Mouse (Mus musculus) kidney, embryonic 15.5 days (tissue): ENCODE results near the gene Map2k2. TPM values are rescaled to one million over a fixed set of nuclear protein-coding genes. Genes with fewer than 3 reads are reported as not detected.

Experiments
- ATAC-seq: fragments of 200-750 bp; cut with Nextera tagmentation; replicated peaks from 2 replicates; pipeline ENCODE4 v1.8.0; 2017; ENCODE audit warnings: moderate TSS enrichment; ENCODE audit not compliant: low FRiP score
- H3K27ac ChIP-seq: fragments of 300-500 bp; sonication (generic); 2 replicates; pipeline ENCODE4 v1.5.1; 2015; ENCODE audit warnings: mild to moderate bottlenecking, inconsistent platforms
- H3K27me3 ChIP-seq: fragments of 300-500 bp; sonication (generic); 2 replicates; pipeline ENCODE4 v1.6.1; 2015; ENCODE audit warnings: inconsistent platforms
- H3K36me3 ChIP-seq: fragments of 300-500 bp; sonication (generic); 2 replicates; pipeline ENCODE4 v1.6.1; 2015; ENCODE audit warnings: inconsistent platforms
- H3K4me1 ChIP-seq: fragments of 300-500 bp; sonication (generic); 2 replicates; pipeline ENCODE4 v1.6.1; 2015; ENCODE audit warnings: inconsistent platforms
- H3K4me2 ChIP-seq: fragments of 300-500 bp; sonication (generic); 2 replicates; pipeline ENCODE4 v1.6.1; 2015; ENCODE audit warnings: moderate library complexity, mild to moderate bottlenecking, inconsistent platforms
- H3K4me3 ChIP-seq: fragments of 300-500 bp; sonication (generic); replicated peaks from 2 replicates; pipeline ENCODE4 v1.5.1; 2015; ENCODE audit warnings: mild to moderate bottlenecking, inconsistent platforms
- H3K9ac ChIP-seq: fragments of 300-500 bp; sonication (generic); 2 replicates; pipeline ENCODE4 v1.6.1; 2015; ENCODE audit warnings: mild to moderate bottlenecking, inconsistent platforms
- H3K9me3 ChIP-seq: fragments of 300-500 bp; sonication (generic); replicated peaks from 2 replicates; pipeline ENCODE4 v1.6.1; 2016; ENCODE audit warnings: inconsistent platforms
- WGBS: fragments of 180-500 bp; shearing (Covaris S2); methylation state at CpG from one replicate; pipeline ENCODE4 v1.1.7; 2015; ENCODE audit warnings: mixed read lengths; 5-methylcytosine and 5-hydroxymethylcytosine counted together
- polyA plus RNA-seq: library from polyadenylated mRNA; unstranded; fragments of >200 nt; fragmentation: Nextera tagmentation; extraction: Ambion mirVana; gene quantifications from 2 replicates; pipeline ENCODE4 v1.2.1, GENCODE M21; 2015

The Map2k2 gene
- polyA plus RNA-seq, 1 experiment from 2014 or later: 202 TPM

GRCm38 (mm10) chr10:81146296-81146695 lies 40.6 kb downstream of the Map2k2 start:
- ATAC-seq: no peak
- H3K36me3 ChIP-seq: peaks cover 86% of the 10 kb centered on the region
- no peaks in the 10 kb centered on the region for H3K27me3 ChIP-seq
- H3K4me2 ChIP-seq: no peak overlapping the region
- H3K4me1 ChIP-seq: peaks cover 18% of the 10 kb centered on the region
- 84% methylated on average over 4 of the region's 4 CpGs for WGBS
- H3K9me3 ChIP-seq: no peaks in the 10 kb centered on the region
- H3K4me3 ChIP-seq: no peak overlapping the region
- no peak overlapping the region for H3K27ac ChIP-seq
- H3K9ac ChIP-seq: no peak overlapping the region

- 62% methylated on average over 6 of the region's 6 CpGs for WGBS
- Histone ChIP-seq H3K9ac (no peak overlapping the region), H3K4me2 (no peak overlapping the region), H3K4me1 (no peaks in the 10 kb centered on the region), H3K4me3 (no peak overlapping the region), H3K27ac (no peak overlapping the region), H3K27me3 (no peaks in the 10 kb centered on the region), H3K9me3 (no peaks in the 10 kb centered on the region), H3K36me3 (peaks cover 90% of the 10 kb centered on the region)
- no peak for ATAC-seq
Measured at GRCm38 (mm10) chr10:81151261-81151660, 45.5 kb downstream of the Map2k2 start.

DNA sequence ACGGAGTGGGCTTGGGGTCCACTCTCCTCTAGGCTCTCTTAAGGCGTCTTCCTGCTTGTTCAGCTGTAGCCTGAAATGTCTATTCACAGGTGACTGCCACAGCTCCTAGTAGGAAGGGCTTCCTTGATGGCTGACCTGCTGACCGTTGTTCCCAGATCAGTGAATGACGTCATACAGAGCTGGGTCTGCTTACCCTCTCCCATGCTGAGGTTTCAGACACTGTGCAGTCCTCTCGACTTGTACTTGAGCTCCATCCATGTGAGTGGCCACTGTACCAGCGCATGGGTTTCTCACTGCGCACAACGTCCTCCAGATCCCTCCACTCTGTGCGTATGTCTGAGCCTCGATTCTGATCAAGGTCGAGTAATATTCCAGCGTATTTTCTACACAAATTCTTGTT lies 46.9 kb downstream of the Map2k2 start:
- Histone ChIP-seq H3K9me3 (no peaks in the 10 kb centered on the region), H3K27me3 (no peaks in the 10 kb centered on the region), H3K27ac (peak overlapping the region; percentile 24; the same call in 1 of the 2 replicates), H3K4me1 (no peaks in the 10 kb centered on the region), H3K36me3 (peaks cover 90% of the 10 kb centered on the region), H3K4me2 (no peak overlapping the region), H3K9ac (no peak overlapping the region), H3K4me3 (no peak overlapping the region)
- 0 out of 2 replicates have a peak, but pooled peaks have one; percentile 29 for ATAC-seq
- WGBS: 66% methylated on average over 12 of the region's 12 CpGs

GRCm38 (mm10) chr10:81154313-81154712 lies 48.6 kb downstream of the Map2k2 start:
- Histone ChIP-seq H3K36me3 (peaks cover 88% of the 10 kb centered on the region), H3K27me3 (no peaks in the 10 kb centered on the region), H3K9ac (no peak overlapping the region), H3K4me3 (no peak overlapping the region), H3K4me2 (no peak overlapping the region), H3K9me3 (no peaks in the 10 kb centered on the region), H3K4me1 (no peaks in the 10 kb centered on the region), H3K27ac (no peak overlapping the region)
- WGBS: 91% methylated on average over 12 of the region's 12 CpGs
- ATAC-seq: no peak

DNA sequence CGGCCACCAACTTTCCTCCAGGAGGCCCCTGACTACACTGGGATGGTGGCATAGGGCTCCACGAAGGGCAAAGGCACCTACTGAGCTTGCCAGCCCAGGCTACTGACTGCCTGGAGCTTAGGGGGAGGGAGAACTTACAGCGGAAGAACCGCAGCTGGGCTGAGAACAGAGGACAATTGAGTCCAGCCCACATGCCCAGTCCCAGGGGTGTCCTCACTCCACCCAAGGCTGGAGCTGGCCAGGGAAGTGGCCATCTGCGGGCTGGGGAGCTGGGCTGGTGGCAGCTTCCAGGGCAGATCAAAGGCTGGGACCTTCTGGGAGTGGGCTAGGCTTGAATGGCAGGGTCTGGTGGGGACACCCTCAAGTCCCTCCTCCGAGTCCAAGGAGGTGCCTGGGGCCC lies 49.0 kb downstream of the Map2k2 start:
- Histone ChIP-seq H3K9ac (no peak overlapping the region), H3K9me3 (no peaks in the 10 kb centered on the region), H3K4me1 (no peaks in the 10 kb centered on the region), H3K27me3 (no peaks in the 10 kb centered on the region), H3K4me3 (no peak overlapping the region), H3K36me3 (peaks cover 85% of the 10 kb centered on the region), H3K27ac (no peak overlapping the region), H3K4me2 (no peak overlapping the region)
- WGBS: 80% methylated on average over 6 of the region's 6 CpGs
- ATAC-seq: no peak

- 0 out of 2 replicates have a peak overlapping the region, but pooled peaks have one; percentile 3 for H3K27ac ChIP-seq
- peaks cover 78% of the 10 kb centered on the region for H3K36me3 ChIP-seq
Measured at GRCm38 (mm10) chr10:81161602-81162317, 56.0 kb downstream of the Map2k2 start.

DNA sequence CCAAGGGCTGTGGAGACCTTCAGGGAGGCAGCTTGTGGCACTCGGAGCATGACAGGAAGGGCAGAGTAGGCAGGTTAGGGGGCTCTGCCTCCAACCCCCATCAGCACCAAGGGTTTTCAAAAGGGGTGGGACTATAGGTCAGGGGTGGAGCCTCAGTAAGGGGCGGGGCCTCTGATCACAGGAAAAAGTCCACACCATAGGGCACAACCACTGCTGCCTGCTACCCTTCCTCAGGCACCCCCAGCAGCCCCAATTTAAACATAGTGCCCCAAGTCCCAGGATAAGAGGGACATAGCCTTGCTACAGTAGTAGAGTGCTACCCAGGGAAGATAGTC lies 56.6 kb downstream of the Map2k2 start:
- no peaks in the 10 kb centered on the region for H3K27me3 ChIP-seq
- no peak for ATAC-seq
- peaks cover 72% of the 10 kb centered on the region for H3K36me3 ChIP-seq
- no peaks in the 10 kb centered on the region for H3K9me3 ChIP-seq
- 50% methylated on average over 2 of the region's 2 CpGs for WGBS
- no peak overlapping the region for H3K9ac ChIP-seq
- H3K27ac ChIP-seq: 0 out of 2 replicates have a peak overlapping the region, but pooled peaks have one; percentile 3
- no peak overlapping the region for H3K4me2 ChIP-seq
- H3K4me1 ChIP-seq: peaks cover 37% of the 10 kb centered on the region
- no peak overlapping the region for H3K4me3 ChIP-seq

More at GRCm38 (mm10) chr10:81161602-81162317, 56.0 kb downstream of the Map2k2 start:
- no peak overlapping the region for H3K9ac ChIP-seq
- WGBS: 45% methylated on average over 8 of the region's 8 CpGs
- no peaks in the 10 kb centered on the region for H3K9me3 ChIP-seq
- H3K4me1 ChIP-seq: peaks cover 32% of the 10 kb centered on the region
- no peaks in the 10 kb centered on the region for H3K27me3 ChIP-seq
- H3K4me3 ChIP-seq: no peak overlapping the region
- no peak overlapping the region for H3K4me2 ChIP-seq
- no peak; the same call in 1 of the 2 replicates for ATAC-seq

- Histone ChIP-seq H3K27me3 (no peaks in the 10 kb centered on the region), H3K27ac (no peak overlapping the region), H3K9me3 (no peaks in the 10 kb centered on the region), H3K4me3 (no peak overlapping the region), H3K36me3 (peaks cover 49% of the 10 kb centered on the region), H3K4me1 (peaks cover 52% of the 10 kb centered on the region), H3K9ac (no peak overlapping the region), H3K4me2 (no peak overlapping the region)
- 36% methylated on average over 8 of the region's 8 CpGs for WGBS
- no peak for ATAC-seq
Measured at GRCm38 (mm10) chr10:81165118-81165517, 59.4 kb downstream of the Map2k2 start.

DNA sequence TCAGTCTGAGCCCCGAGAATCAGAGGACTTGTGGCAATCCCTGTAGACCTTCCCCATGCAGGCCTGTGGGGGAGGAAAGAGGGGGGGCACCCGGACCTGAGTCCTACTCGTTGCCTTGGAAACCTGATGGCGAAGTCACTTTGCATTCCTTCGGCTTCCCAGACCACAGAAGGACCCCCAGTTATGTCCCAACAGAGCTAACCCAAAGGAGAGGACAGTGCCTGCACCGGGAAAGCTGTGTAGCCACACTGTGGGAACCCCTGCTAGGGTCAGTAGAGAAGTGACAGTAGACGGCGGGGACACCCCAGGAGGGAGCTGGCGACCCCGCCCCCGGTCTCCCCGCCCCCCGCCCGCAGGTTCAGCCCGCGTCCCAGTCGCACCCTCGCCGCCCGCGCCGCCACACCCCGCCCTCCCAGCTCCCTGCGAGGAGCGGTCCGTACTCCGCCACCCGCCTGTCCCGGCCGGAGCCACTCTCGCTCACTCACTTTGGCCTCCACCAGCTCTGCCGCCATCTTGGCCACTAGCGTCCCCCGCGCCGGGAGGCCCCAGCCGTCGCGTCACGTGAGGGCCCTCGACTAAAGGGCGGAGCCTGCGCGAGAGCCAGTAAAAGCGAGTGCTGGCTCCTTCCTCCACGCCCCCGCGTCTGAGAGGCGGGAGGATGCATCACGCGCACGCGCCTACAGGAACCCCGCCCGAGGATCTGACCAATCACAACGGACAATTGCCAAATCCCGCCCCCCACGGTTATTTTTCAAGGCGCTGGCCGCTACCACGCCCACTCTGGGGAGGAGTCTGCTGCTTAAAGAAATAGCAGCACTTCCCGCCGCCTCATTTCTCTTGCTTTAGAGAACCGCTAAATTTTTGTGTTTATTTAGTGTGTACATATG lies 61.7 kb downstream of the Map2k2 start, which contains the start of gene Pias4:
Pias4 (minus strand) TSS at position 724 of the 887 bp plus-strand sequence.
- H3K9ac ChIP-seq: peak within 1 kb of the TSS; percentile 86
- peak; percentile 88 for ATAC-seq
- peak within 1 kb of the TSS; percentile 89 for H3K4me2 ChIP-seq
- H3K27ac ChIP-seq: peak within 1 kb of the TSS; percentile 90
- no peaks in the 10 kb centered on the region for H3K9me3 ChIP-seq
- under 1% methylated on average over 57 of the region's 64 CpGs for WGBS
- H3K27me3 ChIP-seq: no peaks in the 10 kb centered on the region
- H3K36me3 ChIP-seq: peaks cover 25% of the 10 kb centered on the region
- peak within 1 kb of the TSS; percentile 91 for H3K4me3 ChIP-seq
- peaks cover 41% of the 10 kb centered on the region for H3K4me1 ChIP-seq

- no peaks in the 10 kb centered on the region for H3K27me3 ChIP-seq
- whole genome bisulfite sequencing: 8% methylated on average over 5 of the region's 5 CpGs
- peaks cover 19% of the 10 kb centered on the region for H3K36me3 ChIP-seq
- ATAC-seq: peak; percentile 64
- H3K4me3 ChIP-seq: peak overlapping the region; percentile 91
- H3K4me2 ChIP-seq: peak overlapping the region; percentile 89
- H3K9me3 ChIP-seq: no peaks in the 10 kb centered on the region
- peaks cover 42% of the 10 kb centered on the region for H3K4me1 ChIP-seq
- H3K27ac ChIP-seq: peak overlapping the region; percentile 90
- H3K9ac ChIP-seq: peak overlapping the region; percentile 52
Measured at GRCm38 (mm10) chr10:81168087-81168431, 62.3 kb downstream of the Map2k2 start.

- WGBS: 2% methylated on average over 29 of the region's 29 CpGs
Measured at GRCm38 (mm10) chr10:81168521-81169244, 63.0 kb downstream of the Map2k2 start.

More at GRCm38 (mm10) chr10:81168521-81169244, 63.0 kb downstream of the Map2k2 start:
- Histone ChIP-seq H3K9ac (peak overlapping the region; percentile 52), H3K4me1 (peaks cover 48% of the 10 kb centered on the region), H3K36me3 (peaks cover 13% of the 10 kb centered on the region), H3K27ac (peak overlapping the region; percentile 90), H3K4me3 (peak overlapping the region; percentile 91), H3K9me3 (no peaks in the 10 kb centered on the region), H3K4me2 (peak overlapping the region; percentile 89), H3K27me3 (no peaks in the 10 kb centered on the region)
- ATAC-seq: peak; percentile 60
